Mouse (Mus musculus) ES-Bruce4 (cell line): ENCODE results near the gene Actn4. TPM values are rescaled to one million over a fixed set of nuclear protein-coding genes. Genes with fewer than 3 reads are reported as not detected.

Experiments
- H3K27ac ChIP-seq: 2 replicates; pipeline ENCODE4 v1.5.1; 2012; ENCODE audit warnings: low read length, inconsistent platforms; ENCODE audit not compliant: insufficient read depth
- H3K27me3 ChIP-seq: 2 replicates; pipeline ENCODE4 v1.6.1; 2012; ENCODE audit warnings: mild to moderate bottlenecking, low read length, inconsistent platforms; ENCODE audit not compliant: control insufficient read depth, poor library complexity, insufficient read depth, severe bottlenecking
- H3K36me3 ChIP-seq: 2 replicates; pipeline ENCODE4 v1.6.1; 2012; ENCODE audit warnings: inconsistent platforms, mild to moderate bottlenecking, low read length, moderate library complexity; ENCODE audit not compliant: control insufficient read depth, poor library complexity, insufficient read depth, severe bottlenecking
- H3K4me1 ChIP-seq: one replicate; pipeline ENCODE4 v1.8.1; 2011; ENCODE audit warnings: low read length; ENCODE audit not compliant: control insufficient read depth, insufficient read depth
- H3K4me3 ChIP-seq: 2 replicates; pipeline ENCODE4 v1.5.1; 2011; ENCODE audit warnings: low read depth, mild to moderate bottlenecking, low read length
- H3K9ac ChIP-seq: 2 replicates; pipeline ENCODE4 v1.6.1; 2012; ENCODE audit warnings: low read depth, mild to moderate bottlenecking, inconsistent platforms; ENCODE audit not compliant: poor library complexity, severe bottlenecking
- H3K9me3 ChIP-seq: replicated peaks from 2 replicates; pipeline ENCODE4 v1.6.1; 2012; ENCODE audit warnings: mild to moderate bottlenecking, low read length, inconsistent platforms; ENCODE audit not compliant: control insufficient read depth, poor library complexity, insufficient read depth, severe bottlenecking
- CTCF ChIP-seq: IDR thresholded peaks from one replicate; pipeline ENCODE4 v1.8.1; 2011; ENCODE audit warnings: low read depth, low read length
- EP300 ChIP-seq: IDR thresholded peaks from 2 replicates; pipeline ENCODE4 v1.6.1; 2011; ENCODE audit warnings: low read depth, low read length; ENCODE audit not compliant: insufficient read depth
- POLR2A ChIP-seq: IDR thresholded peaks from one replicate; pipeline ENCODE4 v1.8.1; 2011; ENCODE audit warnings: low read length; ENCODE audit not compliant: insufficient read depth
- polyA plus RNA-seq: library from polyadenylated mRNA; stranded (reverse); fragments of >200 nt; gene quantifications from 2 replicates; pipeline ENCODE4 v1.2.4, GENCODE M21; 2011; ENCODE audit warnings: low read depth; ENCODE audit not compliant: missing spikeins, insufficient read depth, insufficient read length

Gene Actn4
- polyA plus RNA-seq, 1 experiment, result 318 TPM

- H3K4me3 ChIP-seq, result no peak overlapping the region
- H3K9ac ChIP-seq, result no peak overlapping the region
- H3K27me3 ChIP-seq, result no peaks in the 10 kb centered on the region
- H3K27ac ChIP-seq, result no peak overlapping the region
- TF ChIP-seq CTCF, result no peak
- H3K9me3 ChIP-seq, result no peaks in the 10 kb centered on the region
- no peaks in the 10 kb centered on the region for H3K36me3 ChIP-seq
- H3K4me1 ChIP-seq, result peaks cover 18% of the 10 kb centered on the region
Observed at GRCm38 (mm10) chr7:28926172-28926571, 36.0 kb downstream of the Actn4 start.

DNA sequence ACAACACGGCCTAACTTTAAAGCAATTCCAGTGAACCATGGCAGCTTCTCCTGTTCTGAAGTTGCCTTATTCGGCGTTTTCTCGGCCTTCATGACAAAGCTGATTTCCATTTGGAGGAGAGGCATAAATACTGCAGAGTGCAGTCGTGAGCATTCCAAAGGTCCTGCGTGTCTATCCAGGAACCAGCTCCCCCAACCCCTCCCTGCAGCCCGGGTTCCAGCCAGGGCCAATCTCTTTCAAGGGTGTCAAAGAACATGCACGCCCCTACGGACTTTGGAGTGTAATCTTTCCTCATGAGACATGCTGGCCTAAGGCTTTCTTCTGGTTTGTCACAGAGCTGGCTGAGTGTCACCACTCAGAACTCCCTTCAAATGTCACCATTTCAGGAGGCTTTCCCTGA, 36.8 kb downstream of the Actn4 start:
- Histone ChIP-seq H3K27ac (peak overlapping the region; percentile 10; the same call in 1 of the 2 replicates), H3K9ac (no peak overlapping the region), H3K27me3 (no peaks in the 10 kb centered on the region), H3K4me1 (peaks cover 15% of the 10 kb centered on the region), H3K4me3 (no peak overlapping the region), H3K9me3 (no peaks in the 10 kb centered on the region), H3K36me3 (no peaks in the 10 kb centered on the region)
- no peak for TF ChIP-seq CTCF
- no peak for TF ChIP-seq POLR2A
- no peak for TF ChIP-seq EP300

DNA sequence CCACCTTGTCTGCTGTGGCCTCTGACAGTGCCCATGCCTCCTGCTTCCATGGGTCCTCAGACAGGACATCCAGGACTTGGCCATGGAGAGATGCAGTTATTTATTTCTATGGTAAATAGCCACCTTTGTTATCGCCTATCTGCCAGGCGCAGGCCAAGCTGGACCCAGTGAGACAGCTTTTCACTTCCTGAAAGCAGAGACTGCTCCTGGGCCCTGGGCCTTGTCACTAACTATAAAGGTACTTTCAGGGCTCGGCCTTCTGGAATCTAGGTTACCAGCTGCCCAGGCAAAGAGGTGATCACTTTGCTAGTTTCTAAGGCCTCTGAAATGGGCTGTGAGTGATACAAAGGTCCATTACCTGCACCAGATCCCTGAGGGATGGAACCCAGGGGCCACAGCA, 37.3 kb downstream of the Actn4 start:
- H3K27me3 ChIP-seq, result no peaks in the 10 kb centered on the region
- no peak overlapping the region for H3K9ac ChIP-seq
- H3K4me1 ChIP-seq, result peaks cover 14% of the 10 kb centered on the region
- H3K4me3 ChIP-seq, result no peak overlapping the region
- TF ChIP-seq POLR2A (no peak), EP300 (no peak), CTCF (no peak)
- H3K36me3 ChIP-seq, result no peaks in the 10 kb centered on the region
- H3K9me3 ChIP-seq, result no peaks in the 10 kb centered on the region
- H3K27ac ChIP-seq, result peak overlapping the region; percentile 10; the same call in 1 of the 2 replicates

- Histone ChIP-seq H3K4me3 (no peak overlapping the region), H3K27ac (0 out of 2 replicates have a peak overlapping the region, but pooled peaks have one; percentile 7), H3K27me3 (no peaks in the 10 kb centered on the region), H3K36me3 (peaks cover 5% of the 10 kb centered on the region; the same call in 1 of the 2 replicates), H3K4me1 (peaks cover 9% of the 10 kb centered on the region), H3K9me3 (no peaks in the 10 kb centered on the region), H3K9ac (no peak overlapping the region)
- no peak for TF ChIP-seq POLR2A
- no peak for TF ChIP-seq EP300
- no peak for TF ChIP-seq CTCF
Observed at GRCm38 (mm10) chr7:28923865-28924291, 38.3 kb downstream of the Actn4 start.

DNA sequence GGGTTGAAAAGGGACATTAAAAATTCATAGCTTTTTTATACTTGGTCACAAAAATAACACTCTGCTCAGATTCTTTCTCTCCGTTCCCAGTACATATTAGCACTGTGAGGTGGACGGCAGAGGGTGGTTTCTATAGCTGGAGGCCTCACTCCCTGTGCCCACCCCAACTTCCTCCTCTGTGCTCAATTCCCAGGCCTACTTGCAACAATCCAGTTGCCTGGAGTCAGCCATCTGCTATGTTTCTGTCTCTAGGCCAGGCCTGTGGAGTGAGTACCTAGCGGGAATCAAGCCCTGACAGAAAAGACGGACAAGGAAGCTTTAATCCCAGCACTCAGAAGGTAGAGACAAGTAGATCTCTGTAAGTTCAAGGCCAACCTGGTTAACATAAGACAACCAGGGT, 39.5 kb downstream of the Actn4 start:
- H3K27me3 ChIP-seq, result no peaks in the 10 kb centered on the region
- H3K4me3 ChIP-seq, result no peak overlapping the region
- H3K27ac ChIP-seq, result no peak overlapping the region; the same call in 1 of the 2 replicates
- TF ChIP-seq CTCF, result no peak
- no peak for TF ChIP-seq EP300
- TF ChIP-seq POLR2A, result no peak
- H3K4me1 ChIP-seq, result peaks cover 14% of the 10 kb centered on the region
- H3K9me3 ChIP-seq, result no peaks in the 10 kb centered on the region
- H3K36me3 ChIP-seq, result peaks cover 18% of the 10 kb centered on the region; the same call in 1 of the 2 replicates
- H3K9ac ChIP-seq, result no peak overlapping the region

DNA sequence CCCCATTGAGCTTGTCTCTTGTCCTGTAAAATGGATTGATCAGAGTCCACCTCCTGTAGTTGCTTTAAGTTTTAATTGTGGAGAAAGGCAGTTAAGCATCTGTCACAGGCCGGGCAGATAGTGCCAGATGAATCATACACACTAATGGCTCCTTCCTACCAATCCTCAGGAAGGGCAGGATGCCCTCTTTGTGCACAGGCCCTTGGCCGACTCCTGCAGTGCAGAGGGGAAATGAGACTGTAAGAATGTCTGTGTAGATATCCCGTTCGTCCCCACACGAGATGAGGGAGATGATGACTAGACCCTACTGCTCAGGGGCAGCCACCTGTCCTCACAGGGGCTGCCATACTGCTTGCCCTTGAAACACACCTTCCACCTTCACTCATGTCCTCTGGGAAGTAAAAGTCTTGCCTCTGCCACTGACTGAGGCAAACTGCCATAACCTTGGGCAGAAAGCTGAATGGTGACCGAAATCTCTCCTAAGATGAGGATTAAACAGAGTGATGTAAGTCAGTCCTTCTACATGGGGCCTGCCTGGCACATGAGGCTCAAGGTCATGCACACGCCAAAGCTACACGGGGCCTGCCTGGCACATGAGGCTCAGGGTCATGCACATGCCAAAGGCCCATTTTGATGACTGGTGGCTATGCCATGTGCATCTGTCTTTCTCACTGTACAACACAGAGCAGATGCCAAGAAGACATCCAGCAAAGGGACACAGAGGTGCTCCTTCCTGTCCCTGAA, 40.2 kb downstream of the Actn4 start:
- H3K4me3 ChIP-seq, result no peak overlapping the region
- no peaks in the 10 kb centered on the region for H3K9me3 ChIP-seq
- peaks cover 14% of the 10 kb centered on the region for H3K4me1 ChIP-seq
- H3K36me3 ChIP-seq, result peaks cover 25% of the 10 kb centered on the region
- H3K27ac ChIP-seq, result no peak overlapping the region
- no peak overlapping the region for H3K9ac ChIP-seq
- TF ChIP-seq EP300 (no peak), CTCF (no peak), POLR2A (no peak)
- H3K27me3 ChIP-seq, result no peaks in the 10 kb centered on the region
